Mouse (Mus musculus) ES-Bruce4 (cell line): ENCODE measurements around the gene Tigd2. TPM values are rescaled to one million over a fixed set of nuclear protein-coding genes. Genes with fewer than 3 reads are reported as not detected.

Experiments
- H3K27ac ChIP-seq: 2 replicates; pipeline ENCODE4 v1.5.1; 2012; ENCODE audit warnings: low read length, inconsistent platforms; ENCODE audit not compliant: insufficient read depth
- H3K27me3 ChIP-seq: 2 replicates; pipeline ENCODE4 v1.6.1; 2012; ENCODE audit warnings: mild to moderate bottlenecking, low read length, inconsistent platforms; ENCODE audit not compliant: control insufficient read depth, poor library complexity, insufficient read depth, severe bottlenecking
- H3K36me3 ChIP-seq: 2 replicates; pipeline ENCODE4 v1.6.1; 2012; ENCODE audit warnings: inconsistent platforms, mild to moderate bottlenecking, low read length, moderate library complexity; ENCODE audit not compliant: control insufficient read depth, poor library complexity, insufficient read depth, severe bottlenecking
- H3K4me1 ChIP-seq: one replicate; pipeline ENCODE4 v1.8.1; 2011; ENCODE audit warnings: low read length; ENCODE audit not compliant: control insufficient read depth, insufficient read depth
- H3K4me3 ChIP-seq: 2 replicates; pipeline ENCODE4 v1.5.1; 2011; ENCODE audit warnings: low read depth, mild to moderate bottlenecking, low read length
- H3K9ac ChIP-seq: 2 replicates; pipeline ENCODE4 v1.6.1; 2012; ENCODE audit warnings: low read depth, mild to moderate bottlenecking, inconsistent platforms; ENCODE audit not compliant: poor library complexity, severe bottlenecking
- H3K9me3 ChIP-seq: replicated peaks from 2 replicates; pipeline ENCODE4 v1.6.1; 2012; ENCODE audit warnings: mild to moderate bottlenecking, low read length, inconsistent platforms; ENCODE audit not compliant: control insufficient read depth, poor library complexity, insufficient read depth, severe bottlenecking
- CTCF ChIP-seq: IDR thresholded peaks from one replicate; pipeline ENCODE4 v1.8.1; 2011; ENCODE audit warnings: low read depth, low read length
- EP300 ChIP-seq: IDR thresholded peaks from 2 replicates; pipeline ENCODE4 v1.6.1; 2011; ENCODE audit warnings: low read depth, low read length; ENCODE audit not compliant: insufficient read depth
- POLR2A ChIP-seq: IDR thresholded peaks from one replicate; pipeline ENCODE4 v1.8.1; 2011; ENCODE audit warnings: low read length; ENCODE audit not compliant: insufficient read depth
- polyA plus RNA-seq: library from polyadenylated mRNA; stranded (reverse); fragments of >200 nt; gene quantifications from 2 replicates; pipeline ENCODE4 v1.2.4, GENCODE M21; 2011; ENCODE audit warnings: low read depth; ENCODE audit not compliant: missing spikeins, insufficient read depth, insufficient read length

Tigd2 gene
- polyA plus RNA-seq, result 8.8 and 10.7 TPM in 2 replicates

- Histone ChIP-seq H3K27me3 (no peaks in the 10 kb centered on the region), H3K9me3 (0 out of 2 replicates have a peak, but pooled peaks cover 7% of the 10 kb centered on the region), H3K4me3 (peak within 1 kb of the TSS; percentile 89), H3K36me3 (no peaks in the 10 kb centered on the region), H3K27ac (no peak within 1 kb of the TSS), H3K4me1 (peaks cover 2% of the 10 kb centered on the region), H3K9ac (peak within 1 kb of the TSS; percentile 75)
- TF ChIP-seq POLR2A (peak; percentile 51), EP300 (no peak), CTCF (peak; percentile 77)
Measured at GRCm38 (mm10) chr6:59208685-59209298, at the start of gene Tigd2. TSS of gene Tigd2 (plus strand) at chr6:59208870.

- Histone ChIP-seq H3K4me1 (no peaks in the 10 kb centered on the region), H3K9ac (no peak overlapping the region), H3K27ac (no peak overlapping the region), H3K9me3 (no peaks in the 10 kb centered on the region), H3K36me3 (no peaks in the 10 kb centered on the region), H3K4me3 (no peak overlapping the region), H3K27me3 (no peaks in the 10 kb centered on the region)
- no peak for TF ChIP-seq CTCF
- no peak for TF ChIP-seq EP300
- TF ChIP-seq POLR2A, result no peak
Measured at GRCm38 (mm10) chr6:59161801-59162478, 46.7 kb upstream of the Tigd2 start.

- Histone ChIP-seq H3K9me3 (no peaks in the 10 kb centered on the region), H3K4me1 (no peaks in the 10 kb centered on the region), H3K36me3 (no peaks in the 10 kb centered on the region), H3K4me3 (no peak overlapping the region), H3K27ac (no peak overlapping the region), H3K27me3 (no peaks in the 10 kb centered on the region), H3K9ac (no peak overlapping the region)
- TF ChIP-seq CTCF (no peak), EP300 (no peak), POLR2A (no peak)
Measured at GRCm38 (mm10) chr6:59162887-59163286, 45.8 kb upstream of the Tigd2 start.

- Histone ChIP-seq H3K4me1 (no peaks in the 10 kb centered on the region), H3K27me3 (no peaks in the 10 kb centered on the region), H3K4me3 (no peak overlapping the region), H3K9ac (no peak overlapping the region), H3K27ac (no peak overlapping the region), H3K9me3 (no peaks in the 10 kb centered on the region), H3K36me3 (no peaks in the 10 kb centered on the region)
- TF ChIP-seq EP300 (no peak), CTCF (no peak), POLR2A (no peak)
Measured at GRCm38 (mm10) chr6:59163407-59163806, 45.3 kb upstream of the Tigd2 start.

- no peak overlapping the region for H3K4me3 ChIP-seq
- no peak overlapping the region for H3K27ac ChIP-seq
- H3K9ac ChIP-seq, result no peak overlapping the region
- no peaks in the 10 kb centered on the region for H3K36me3 ChIP-seq
- H3K4me1 ChIP-seq, result no peaks in the 10 kb centered on the region
- no peaks in the 10 kb centered on the region for H3K27me3 ChIP-seq
- no peaks in the 10 kb centered on the region for H3K9me3 ChIP-seq
- TF ChIP-seq CTCF, result no peak
- no peak for TF ChIP-seq POLR2A
- peak; percentile 98 for TF ChIP-seq EP300
Measured at GRCm38 (mm10) chr6:59168939-59169338, 39.7 kb upstream of the Tigd2 start.

GRCm38 (mm10) chr6:59171230-59171629 is 37.4 kb upstream of the Tigd2 start:
- H3K9ac ChIP-seq, result no peak overlapping the region
- no peaks in the 10 kb centered on the region for H3K27me3 ChIP-seq
- H3K9me3 ChIP-seq, result no peaks in the 10 kb centered on the region
- no peaks in the 10 kb centered on the region for H3K36me3 ChIP-seq
- TF ChIP-seq EP300, result no peak
- no peak for TF ChIP-seq CTCF
- TF ChIP-seq POLR2A, result no peak
- H3K4me3 ChIP-seq, result no peak overlapping the region
- H3K27ac ChIP-seq, result no peak overlapping the region
- no peaks in the 10 kb centered on the region for H3K4me1 ChIP-seq
